Mouse (Mus musculus) heart, adult 9 months (tissue): ENCODE results near the gene Bmp8b.
A peak's percentile ranks its signal among the peaks of the same experiment; 100 is the strongest.
"Not testable (repeated sequence)": the region's sequence is repeated elsewhere in the genome, so short reads cannot be mapped to it uniquely, and the experiment has no call there.

ENCODE experiments used
- DNase-seq, 2 experiments: peaks; one replicate each; pipeline ENCODE4 v3.0.0; 2022; ENCODE audit warnings: low spot score in 2 of 2

The Bmp8b gene

GRCm38 (mm10) chr4:123111275-123111983 lies 6.5 kb downstream of the Bmp8b start:
- not testable (repeated sequence) for DNase-seq

DNA sequence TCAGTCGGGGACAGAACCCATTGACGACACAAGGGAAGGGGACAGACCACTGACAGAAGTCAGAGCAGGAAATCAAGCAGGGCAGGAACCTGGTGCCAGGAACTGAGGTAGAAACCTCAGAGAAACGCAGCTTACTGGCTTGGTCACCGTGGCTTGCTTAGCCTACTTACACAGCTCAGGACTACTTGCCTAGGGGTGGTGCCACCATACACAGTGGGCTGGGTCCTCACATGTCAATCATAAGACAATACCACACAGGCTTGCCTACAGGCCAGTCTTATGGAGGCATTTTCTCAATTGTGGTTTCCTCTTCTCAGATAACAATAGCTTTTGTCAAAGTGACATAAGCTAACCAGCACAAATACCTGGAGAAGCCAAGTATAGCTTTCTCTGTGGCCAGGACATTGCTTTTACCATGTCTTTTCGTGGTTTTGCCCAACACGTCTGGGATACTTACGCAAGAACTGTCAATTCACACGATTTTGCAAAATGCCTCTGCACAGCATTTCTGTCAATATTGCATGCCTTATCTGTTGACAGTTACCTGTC lies 7.3 kb downstream of the Bmp8b start:
- no peak for DNase-seq

DNA sequence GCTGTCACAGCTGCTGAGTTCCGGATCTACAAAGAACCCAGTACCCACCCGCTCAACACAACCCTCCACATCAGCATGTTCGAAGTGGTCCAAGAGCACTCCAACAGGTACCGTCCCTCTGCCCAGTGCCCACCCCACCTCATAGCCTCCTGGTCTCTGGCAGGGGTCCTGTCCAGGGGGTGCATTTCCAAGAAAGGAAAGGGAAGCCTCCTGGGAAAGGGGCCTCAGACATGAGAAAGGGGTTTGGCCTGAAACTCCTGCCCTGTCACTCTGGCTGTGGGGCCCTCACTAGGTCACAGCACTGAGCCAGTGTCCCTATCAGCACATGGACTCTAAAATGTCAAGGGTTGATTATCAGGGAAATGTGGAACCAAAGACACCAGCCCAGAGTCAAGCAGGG lies 9.7 kb downstream of the Bmp8b start:
- DNase-seq, result not testable (repeated sequence)

GRCm38 (mm10) chr4:123116011-123116410 lies 11.0 kb downstream of the Bmp8b start, which contains the start of gene Oxct2b:
Gene Oxct2b, plus strand, starts transcription at chr4:123116266.
- no peak for DNase-seq

DNA sequence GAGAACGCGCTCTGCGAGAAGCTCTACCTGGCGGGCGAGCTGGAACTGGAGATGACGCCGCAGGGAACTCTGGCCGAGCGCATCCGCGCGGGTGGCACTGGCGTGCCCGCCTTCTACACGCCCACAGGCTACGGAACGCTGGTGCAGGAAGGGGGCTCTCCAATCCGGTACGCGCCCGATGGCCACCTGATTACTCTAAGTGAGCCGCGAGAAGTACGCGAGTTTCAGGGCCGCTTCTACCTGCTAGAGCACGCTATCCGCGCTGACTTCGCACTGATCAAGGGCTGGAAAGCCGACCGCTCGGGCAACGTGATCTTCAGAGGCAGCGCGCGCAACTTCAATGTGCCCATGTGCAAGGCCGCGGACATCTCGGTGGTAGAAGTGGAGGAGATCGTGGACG lies 11.7 kb downstream of the Bmp8b start:
- not testable (repeated sequence) for DNase-seq

DNA sequence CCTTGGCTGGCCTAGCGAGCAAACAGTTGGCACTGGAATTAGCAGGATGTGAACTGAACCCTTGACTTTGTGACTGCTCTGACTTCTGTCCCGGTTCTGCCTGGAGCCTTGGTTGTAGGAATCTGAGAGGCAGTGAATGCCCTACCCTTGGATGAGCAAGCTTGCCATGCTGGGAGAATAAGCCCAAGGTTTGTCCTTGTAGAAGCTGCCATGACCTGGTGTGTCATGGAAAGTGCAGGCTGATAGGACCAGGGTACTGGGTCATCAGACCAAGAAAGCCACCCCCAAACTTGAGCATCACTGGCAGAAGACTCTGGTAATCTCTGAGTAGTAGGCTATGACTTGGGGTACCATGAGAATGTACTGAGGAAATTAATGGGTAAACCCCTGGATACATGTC lies 16.3 kb downstream of the Bmp8b start:
- DNase-seq, result no peak

DNA sequence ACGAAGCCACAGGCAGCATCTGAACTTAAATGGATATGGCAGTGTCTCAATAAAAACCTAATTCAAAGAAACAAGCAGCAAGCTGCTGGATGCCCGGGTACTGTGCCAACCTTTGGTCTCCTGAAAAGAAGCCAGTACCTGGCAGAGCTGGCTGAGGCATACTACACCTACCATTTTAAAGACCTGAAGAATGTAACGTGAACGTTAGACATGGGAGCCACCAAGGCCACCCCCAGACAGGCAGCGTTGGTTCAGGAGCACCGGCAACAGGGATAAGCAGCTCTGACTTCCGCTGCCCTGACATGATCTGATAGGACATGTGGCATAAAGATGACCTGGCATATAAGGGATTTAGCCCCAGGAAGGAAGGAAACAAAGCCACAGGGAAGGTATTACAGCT lies 21.7 kb downstream of the Bmp8b start:
- no peak for DNase-seq

- no peak for DNase-seq
These were observed 22.1 kb downstream of the Bmp8b start for GRCm38 (mm10) chr4:123127051-123127450.

DNA sequence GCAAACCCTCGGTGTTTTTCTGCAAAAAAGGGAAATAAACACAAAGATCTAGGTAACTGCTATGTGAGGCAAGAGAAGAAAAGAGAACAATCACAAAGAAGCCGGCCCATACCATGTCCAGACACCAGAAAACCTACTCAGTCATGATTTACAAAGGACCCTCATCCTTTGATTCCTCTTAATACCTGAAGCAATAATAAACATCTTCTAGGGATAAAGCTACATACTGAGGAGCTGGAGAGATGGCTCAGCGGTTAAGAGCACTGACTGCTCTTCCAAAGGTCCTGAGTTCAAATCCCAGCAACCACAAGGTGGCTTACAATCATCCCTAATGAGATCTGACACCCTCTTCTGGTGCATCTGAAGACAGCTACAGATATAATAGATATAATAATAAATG lies 32.6 kb downstream of the Bmp8b start:
- no peak for DNase-seq

DNA sequence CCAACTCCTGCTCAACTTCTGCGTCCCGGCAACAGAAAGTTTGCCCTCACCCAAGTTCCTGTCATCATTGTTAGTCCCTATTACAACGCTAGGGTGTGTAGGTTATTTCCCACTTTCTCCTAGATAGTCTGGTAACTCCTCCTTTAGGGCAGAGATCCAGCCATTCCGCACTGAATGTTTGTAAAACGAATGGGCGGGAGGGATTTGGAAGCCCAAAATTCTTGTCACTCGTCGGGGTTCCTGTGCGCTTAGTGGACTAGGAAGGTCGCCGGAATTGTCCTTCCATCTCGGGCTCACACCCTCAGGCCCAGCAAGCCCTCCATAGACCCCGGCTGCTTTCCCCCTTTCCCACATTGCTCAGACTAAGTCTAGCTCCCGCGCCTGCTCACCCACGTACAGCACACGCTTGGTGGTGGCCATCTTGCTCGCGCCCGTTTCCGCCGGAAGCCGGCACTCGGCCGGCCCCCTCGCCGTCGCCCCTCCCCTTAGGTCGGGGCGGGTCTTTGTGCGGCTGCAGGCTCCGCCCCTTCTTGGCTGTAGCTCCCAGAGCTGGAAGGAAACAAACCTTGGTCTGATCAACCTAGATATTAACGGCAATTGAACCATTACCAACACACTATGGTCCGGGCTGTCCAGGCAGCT lies 34.7 kb downstream of the Bmp8b start, which contains the start of gene Ppie:
Ppie (minus strand) TSS at position 439 of the 642 bp plus-strand sequence.
- peak; percentile 62 to 73 for DNase-seq

- DNase-seq, result no peak
These were observed 42.6 kb downstream of the Bmp8b start for GRCm38 (mm10) chr4:123147446-123148150.

DNA sequence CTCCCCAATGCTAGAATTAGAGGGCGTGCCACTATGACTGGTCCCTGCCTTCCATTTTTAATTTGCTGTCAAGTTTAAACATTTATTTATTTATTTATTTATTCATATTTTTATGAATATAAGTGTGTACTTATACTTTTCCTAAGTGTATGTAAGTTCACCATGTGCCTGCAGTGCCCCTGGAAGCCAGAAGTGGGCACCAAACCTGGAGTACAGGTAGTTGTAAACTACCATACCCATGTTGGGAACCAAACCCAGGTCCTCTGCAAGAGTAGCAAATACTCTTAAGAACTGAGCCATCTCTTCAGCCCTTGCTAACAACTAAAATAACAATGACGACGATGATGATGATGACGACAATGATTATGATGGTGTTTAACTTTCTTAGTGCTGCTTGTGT lies 47.0 kb downstream of the Bmp8b start:
- no peak for DNase-seq

- DNase-seq, result no peak
These were observed 48.0 kb downstream of the Bmp8b start for GRCm38 (mm10) chr4:123152976-123153375.

DNA sequence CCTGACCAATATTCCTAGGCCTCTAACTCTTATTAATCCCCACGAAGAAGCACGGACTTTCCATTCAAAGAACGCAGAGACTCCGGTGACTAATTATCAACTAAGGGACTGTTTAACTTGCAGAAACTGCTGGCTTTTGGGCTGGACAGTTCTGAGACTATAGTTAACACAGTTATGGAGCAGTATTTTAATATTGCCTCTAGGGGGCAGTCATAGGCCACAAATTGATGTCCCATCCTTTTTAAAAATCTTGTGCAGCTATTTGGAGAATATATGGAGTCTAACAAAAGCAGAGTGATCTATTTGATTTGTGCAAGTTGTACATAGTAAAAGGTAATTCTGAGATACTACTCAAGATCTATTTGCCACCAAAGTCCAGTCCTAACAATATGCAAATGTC lies 50.0 kb downstream of the Bmp8b start:
- DNase-seq, result peak in 1 of 2 experiments; percentile 28

- DNase-seq, result no peak
These were observed 50.5 kb downstream of the Bmp8b start for GRCm38 (mm10) chr4:123155427-123155826.

DNA sequence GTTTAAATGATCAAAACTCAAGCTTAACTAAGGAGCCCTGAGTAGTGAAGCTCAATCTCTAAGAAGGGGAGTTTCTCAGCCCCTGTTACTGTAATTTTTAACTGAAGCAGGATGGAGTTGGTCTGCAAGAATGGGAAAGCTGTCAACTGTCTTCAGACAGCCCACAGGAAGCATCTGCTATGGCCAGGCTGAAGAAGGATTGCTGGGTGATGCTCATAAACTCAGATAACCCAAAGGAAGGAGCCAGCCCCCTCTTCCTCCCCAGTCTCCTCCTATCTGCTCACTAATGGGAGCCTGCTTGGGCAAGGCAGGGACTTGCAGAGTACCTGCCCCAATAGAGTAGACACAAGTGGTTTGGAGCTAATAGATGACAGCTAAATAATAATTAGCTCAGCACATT lies 50.9 kb downstream of the Bmp8b start:
- no peak for DNase-seq

DNA sequence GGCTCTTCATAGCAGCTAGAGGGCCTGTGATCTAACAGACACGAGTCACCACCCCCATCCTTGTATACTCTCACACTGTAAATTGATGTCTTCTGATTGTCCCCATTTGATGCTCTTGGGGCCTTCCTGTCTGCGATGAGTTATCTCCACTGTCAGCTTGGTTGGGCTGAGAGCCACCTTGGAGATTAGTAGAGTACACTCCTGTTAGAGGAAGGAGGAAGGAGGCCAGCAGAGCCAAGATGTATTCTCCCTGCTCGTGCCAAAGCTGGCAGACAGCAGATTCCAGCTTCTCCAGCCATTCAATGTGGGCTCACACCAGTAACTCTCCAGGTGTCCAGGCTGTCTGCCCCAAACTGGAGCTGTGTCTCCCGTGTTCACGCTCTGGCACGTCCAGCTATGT lies 55.6 kb downstream of the Bmp8b start:
- DNase-seq, result no peak

DNA sequence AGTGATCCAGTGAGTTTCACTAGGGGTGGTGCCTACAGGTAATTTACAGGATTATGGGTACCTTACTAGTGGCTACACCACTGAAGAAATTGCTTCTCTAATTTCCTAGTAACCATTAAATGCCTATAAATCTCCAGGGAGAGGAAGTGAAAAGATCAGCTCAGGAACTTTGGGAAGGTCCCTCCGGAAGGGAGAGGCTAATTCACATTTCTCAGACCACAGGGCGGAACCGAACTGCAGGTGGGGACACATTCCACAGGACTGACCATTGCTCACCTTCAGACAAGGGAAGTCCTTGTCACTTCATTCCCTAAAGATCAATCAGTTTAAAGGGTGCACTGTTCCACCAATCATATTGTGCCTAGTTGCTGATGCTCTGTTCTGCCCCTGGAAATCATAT lies 56.3 kb downstream of the Bmp8b start:
- DNase-seq, result not testable (repeated sequence)

- DNase-seq, result no peak
These were observed 57.4 kb downstream of the Bmp8b start for GRCm38 (mm10) chr4:123162305-123162917.

DNA sequence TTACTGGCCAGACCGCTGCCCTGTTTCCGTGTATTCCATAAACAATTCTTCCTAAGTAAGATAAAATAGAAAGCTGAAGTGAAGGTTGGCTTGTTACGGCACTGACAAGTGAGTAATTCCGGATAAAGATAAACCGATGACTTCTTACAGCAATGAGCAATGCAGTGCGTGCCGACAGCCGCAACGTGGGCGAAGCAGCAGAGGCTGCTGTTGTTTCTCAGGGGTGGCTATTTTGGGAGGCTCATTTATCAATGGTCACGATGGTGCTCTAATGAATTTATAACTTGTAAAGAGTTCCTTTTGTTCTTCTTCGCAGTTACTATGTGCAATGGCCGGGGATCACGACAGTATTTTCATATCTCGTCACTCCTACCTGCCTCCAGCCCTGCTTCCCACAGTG lies 59.2 kb downstream of the Bmp8b start:
- DNase-seq, result no peak

- DNase-seq, result no peak
These were observed 66.8 kb downstream of the Bmp8b start for GRCm38 (mm10) chr4:123171811-123172210.
